Mouse (Mus musculus) liver, adult (tissue): ENCODE results near the gene Hsd17b1.

Source experiments
- GATA4 ChIP-seq: IDR thresholded peaks from 2 replicates; pipeline ENCODE4 v1.6.1; 2014; ENCODE audit warnings: mild to moderate bottlenecking, low read length; ENCODE audit not compliant: insufficient replicate concordance

Hsd17b1 gene

DNA sequence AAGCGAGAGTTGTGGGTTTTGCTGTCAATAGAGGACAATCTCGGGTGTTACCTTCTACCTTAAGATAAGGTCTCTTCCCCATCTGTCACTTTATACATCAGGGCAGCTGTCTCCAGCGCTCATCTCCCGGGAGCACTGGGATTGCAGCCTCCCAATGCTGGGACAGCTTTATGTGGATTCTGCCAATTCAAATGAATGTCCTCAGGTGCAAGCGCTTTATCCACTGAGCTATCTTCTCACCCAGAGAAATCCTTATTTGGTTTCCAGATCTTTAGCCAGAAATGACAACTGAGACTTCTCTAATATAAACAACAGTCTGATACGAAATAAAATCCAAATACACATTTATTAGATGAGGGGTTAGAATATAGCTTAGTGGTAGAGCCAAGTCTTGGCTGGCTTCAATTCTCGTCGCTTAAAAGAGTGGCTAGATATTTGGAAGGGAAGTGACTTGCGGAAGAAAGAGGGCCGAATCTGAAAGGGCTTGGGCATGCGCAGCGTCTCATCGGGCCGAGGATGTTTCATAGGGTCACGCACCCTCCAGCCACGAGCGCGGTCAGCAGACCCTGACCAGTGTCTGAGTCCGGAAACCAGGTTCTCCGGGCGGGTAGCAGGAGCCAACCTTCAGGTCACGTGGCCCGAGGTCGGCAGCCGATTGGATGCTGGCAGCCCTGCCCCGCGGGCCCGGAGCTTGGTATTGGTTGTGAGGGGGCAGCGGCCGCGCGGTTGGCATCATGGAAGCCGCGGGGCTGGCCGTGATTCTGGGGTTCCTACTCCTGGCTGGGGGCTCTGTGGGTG lies 8.6 kb upstream of the Hsd17b1 start, which contains the start of gene Naglu:
Gene Naglu, plus strand, starts transcription at position 622 of the 798 bp plus-strand sequence.
- TF ChIP-seq GATA4: peak; percentile 5; the same call in 1 of the 2 replicates

GRCm38 (mm10) chr11:101070189-101070527 lies 8.1 kb upstream of the Hsd17b1 start:
- TF ChIP-seq GATA4: no peak

DNA sequence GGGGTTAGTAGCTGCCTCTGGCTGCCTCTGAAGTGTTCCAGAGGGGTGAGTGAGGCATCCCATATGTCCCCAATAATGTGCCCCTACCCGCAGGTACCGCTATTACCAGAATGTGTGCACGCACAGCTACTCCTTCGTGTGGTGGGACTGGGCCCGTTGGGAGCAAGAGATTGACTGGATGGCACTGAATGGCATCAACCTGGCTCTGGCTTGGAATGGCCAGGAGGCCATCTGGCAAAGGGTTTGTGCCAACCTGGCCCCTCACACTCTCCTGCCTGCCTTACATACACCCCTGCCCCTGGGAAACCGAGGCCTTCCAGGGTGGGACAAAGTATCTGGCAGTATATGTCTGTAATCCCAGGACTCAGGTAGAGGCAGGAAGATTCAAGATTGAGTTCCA lies 7.2 kb upstream of the Hsd17b1 start:
- no peak for TF ChIP-seq GATA4

GRCm38 (mm10) chr11:101071810-101072428 lies 6.3 kb upstream of the Hsd17b1 start:
- TF ChIP-seq GATA4: no peak

GRCm38 (mm10) chr11:101079746-101080145 lies 1.5 kb downstream of the Hsd17b1 start:
- no peak for TF ChIP-seq GATA4

- no peak for TF ChIP-seq GATA4
Measured at GRCm38 (mm10) chr11:101080421-101080820, 2.2 kb downstream of the Hsd17b1 start.

DNA sequence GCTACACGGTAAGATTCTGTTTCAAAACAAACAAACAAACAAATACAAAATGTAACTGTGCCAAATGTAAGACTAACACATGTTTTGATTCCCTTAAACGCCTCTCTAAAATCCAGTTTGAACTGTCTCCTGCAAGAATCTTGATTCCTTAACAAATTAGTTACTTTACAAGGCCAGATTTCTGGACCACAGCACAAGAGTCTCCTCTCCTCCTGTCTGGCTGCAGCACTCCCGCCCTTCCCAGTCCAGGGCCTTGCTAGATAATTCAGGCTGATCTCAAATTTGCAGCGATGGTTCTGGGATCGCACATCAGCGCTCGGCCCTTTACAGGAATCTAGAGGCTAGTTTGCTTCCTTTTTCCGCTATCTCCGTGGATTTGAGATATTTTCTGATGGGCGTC lies 3.4 kb downstream of the Hsd17b1 start:
- TF ChIP-seq GATA4: no peak

GRCm38 (mm10) chr11:101082208-101083082 lies 4.2 kb downstream of the Hsd17b1 start, which contains the start of gene Coasy:
Coasy (plus strand) TSS chr11:101082565.
- TF ChIP-seq GATA4: no peak

- TF ChIP-seq GATA4: no peak
Measured at GRCm38 (mm10) chr11:101083083-101083697, 5.0 kb downstream of the Hsd17b1 start.

- TF ChIP-seq GATA4: no peak
Measured at GRCm38 (mm10) chr11:101084246-101084645, 6.0 kb downstream of the Hsd17b1 start.

- no peak for TF ChIP-seq GATA4
Measured at GRCm38 (mm10) chr11:101084811-101085210, 6.6 kb downstream of the Hsd17b1 start.

GRCm38 (mm10) chr11:101085617-101086322 lies 7.6 kb downstream of the Hsd17b1 start:
- no peak for TF ChIP-seq GATA4

- TF ChIP-seq GATA4: no peak
Measured at GRCm38 (mm10) chr11:101086323-101086674, 8.1 kb downstream of the Hsd17b1 start.
